Mouse (Mus musculus) retina, postnatal 1 day (tissue): ENCODE measurements at regions not wholly inside any gene's neighbourhood (a gene's known extent, or its start where the extent isn't known, plus 50 kb on each side); places are given as distances from the start of the nearest gene placed in this dataset.

Experiments
- DNase-seq: peaks from one replicate; pipeline ENCODE4 v3.0.0-alpha.2; 2012

- DNase-seq = peak; percentile 25
These were observed 87.9 kb upstream of the Gsc start for GRCm38 (mm10) chr12:104560934-104561565.

- no peak for DNase-seq
These were observed 84.6 kb upstream of the Gsc start for GRCm38 (mm10) chr12:104557761-104558160.

GRCm38 (mm10) chr12:104557307-104557706 lies 84.2 kb upstream of the Gsc start:
- no peak for DNase-seq

GRCm38 (mm10) chr12:104548586-104548985 lies 75.5 kb upstream of the Gsc start:
- no peak for DNase-seq

- peak; percentile 48 for DNase-seq
These were observed 74.4 kb upstream of the Gsc start for GRCm38 (mm10) chr12:104547561-104547960.

- DNase-seq = no peak
These were observed 73.1 kb upstream of the Gsc start for GRCm38 (mm10) chr12:104545993-104546769.

GRCm38 (mm10) chr12:104539911-104540310 lies 66.8 kb upstream of the Gsc start:
- no peak for DNase-seq

- no peak for DNase-seq
These were observed 65.3 kb upstream of the Gsc start for GRCm38 (mm10) chr12:104538436-104538835.

GRCm38 (mm10) chr12:104531512-104532447 lies 58.6 kb upstream of the Gsc start:
- DNase-seq = peak; percentile 52

GRCm38 (mm10) chr12:104530586-104530985 lies 57.5 kb upstream of the Gsc start:
- no peak for DNase-seq
